Mouse (Mus musculus) E14TG2a.4 (cell line): ENCODE results near the gene Sik1.

Source experiments
- CTCF ChIP-seq: conservative IDR thresholded peaks from 2 replicates; pipeline ENCODE4 v1.5.1; 2014; ENCODE audit warnings: low read length
- NANOG ChIP-seq: IDR thresholded peaks from 2 replicates; pipeline ENCODE4 v1.6.1; 2014; ENCODE audit warnings: borderline replicate concordance, low read length, mixed read lengths

- TF ChIP-seq CTCF (no peak), NANOG (no peak)
These were observed 49.1 kb downstream of the Sik1 start for GRCm38 (mm10) chr17:31806496-31806895.
